Mouse (Mus musculus) MEL (cell line): Measurements from ENCODE around the gene Afdn. TPM values are rescaled to one million over a fixed set of nuclear protein-coding genes. Genes with fewer than 3 reads are reported as not detected.
"Not testable (repeated sequence)": the region's sequence is repeated elsewhere in the genome, so short reads cannot be mapped to it uniquely, and the experiment has no call there.

Source experiments
- DNase-seq: peaks from one replicate; pipeline ENCODE4 v3.0.0; 2011; ENCODE audit warnings: low read depth, low spot score
- H3K27ac ChIP-seq: 2 replicates; pipeline ENCODE4 v1.5.1; 2012; ENCODE audit warnings: low read depth, mild to moderate bottlenecking, control low read depth, low read length, moderate library complexity; ENCODE audit not compliant: control insufficient read depth
- H3K27me3 ChIP-seq, 2 experiments: fragments of 150-350 bp in 1 of 2; sonication (generic) in 1 of 2; 2 replicates each; pipeline ENCODE4 v1.6.1; 2012; ENCODE audit warnings: low read length in 2 of 2, mild to moderate bottlenecking in 2 of 2, improper control_type of control experiment in 1 of 2, moderate library complexity in 1 of 2; ENCODE audit not compliant: insufficient read depth in 2 of 2, control insufficient read depth in 1 of 2
- H3K36me3 ChIP-seq, 2 experiments: 2 replicates each; pipeline ENCODE4 v1.6.1; 2012 to 2014; ENCODE audit warnings: low read length in 2 of 2, improper control_type of control experiment in 1 of 2, inconsistent platforms in 1 of 2, mild to moderate bottlenecking in 1 of 2; ENCODE audit not compliant: insufficient read depth in 2 of 2, control insufficient read depth in 1 of 2
- H3K4me1 ChIP-seq, 2 experiments: fragments of 150-350 bp in 1 of 2; sonication (generic) in 1 of 2; 2 replicates each; pipeline ENCODE4 v1.6.1; 2012; ENCODE audit warnings: low read length in 2 of 2, improper control_type of control experiment in 1 of 2, mild to moderate bottlenecking in 1 of 2; ENCODE audit not compliant: insufficient read depth in 2 of 2, control insufficient read depth in 1 of 2
- H3K4me3 ChIP-seq, 2 experiments: fragments of 150-350 bp in 1 of 2; sonication (generic) in 1 of 2; 2 replicates each; pipeline ENCODE4 v1.5.1; 2012; ENCODE audit warnings: low read depth in 2 of 2, low read length in 2 of 2, mild to moderate bottlenecking in 2 of 2, moderate library complexity in 2 of 2, control low read depth in 1 of 2, improper control_type of control experiment in 1 of 2; ENCODE audit not compliant: control insufficient read depth in 1 of 2, insufficient read depth in 1 of 2
- H3K79me2 ChIP-seq: 2 replicates; pipeline ENCODE4 v1.6.1; 2012; ENCODE audit warnings: mild to moderate bottlenecking, low read length, moderate library complexity; ENCODE audit not compliant: control insufficient read depth, poor library complexity, insufficient read depth
- H3K9ac ChIP-seq: 2 replicates; pipeline ENCODE4 v1.6.1; 2012; ENCODE audit warnings: low read depth, mild to moderate bottlenecking, control low read depth, low read length, moderate library complexity; ENCODE audit not compliant: control insufficient read depth, poor library complexity, severe bottlenecking
- H3K9me3 ChIP-seq: fragments of 150-350 bp; sonication (generic); replicated peaks from 2 replicates; pipeline ENCODE4 v1.6.1; 2012; ENCODE audit warnings: mild to moderate bottlenecking, low read length, improper control_type of control experiment, moderate library complexity; ENCODE audit not compliant: insufficient read depth
- CTCF ChIP-seq, 3 experiments: IDR thresholded peaks in 2 of 3; conservative IDR thresholded peaks in 1 of 3; 2 replicates each; pipeline ENCODE4 v1.5.1; 2011 to 2012; ENCODE audit warnings: low read length in 3 of 3, low read depth in 2 of 3, mild to moderate bottlenecking in 2 of 3, improper control_type of control experiment in 1 of 3, inconsistent platforms in 1 of 3, mixed read lengths in 1 of 3, moderate library complexity in 1 of 3; ENCODE audit not compliant: control insufficient read depth in 1 of 3, insufficient read depth in 1 of 3, poor library complexity in 1 of 3, severe bottlenecking in 1 of 3
- E2F4 ChIP-seq: IDR thresholded peaks from 2 replicates; pipeline ENCODE4 v1.6.1; 2011; ENCODE audit warnings: low read depth, low read length, improper control_type of control experiment, borderline replicate concordance
- ELF1 ChIP-seq: IDR thresholded peaks from 2 replicates; pipeline ENCODE4 v1.6.1; 2014; ENCODE audit warnings: low read depth, mild to moderate bottlenecking, inconsistent platforms, low read length, improper control_type of control experiment, moderate library complexity
- JUND ChIP-seq: IDR thresholded peaks from 2 replicates; pipeline ENCODE4 v1.6.1; 2011; ENCODE audit warnings: low read depth, mild to moderate bottlenecking, improper control_type of control experiment, low read length
- MAFK ChIP-seq: IDR thresholded peaks from 2 replicates; pipeline ENCODE4 v1.6.1; 2011; ENCODE audit warnings: low read depth, mild to moderate bottlenecking, low read length, improper control_type of control experiment, borderline replicate concordance
- MEF2A ChIP-seq: IDR thresholded peaks from 2 replicates; pipeline ENCODE4 v1.6.1; 2014; ENCODE audit warnings: low read depth, mild to moderate bottlenecking, inconsistent platforms, low read length, improper control_type of control experiment; ENCODE audit not compliant: poor library complexity, insufficient replicate concordance, severe bottlenecking; ENCODE audit errors: extremely low read depth
- MYB ChIP-seq: IDR thresholded peaks from 2 replicates; pipeline ENCODE4 v1.6.1; 2011; ENCODE audit warnings: mild to moderate bottlenecking, low read depth, low read length, improper control_type of control experiment
- MYC ChIP-seq: IDR thresholded peaks from 2 replicates; pipeline ENCODE4 v1.6.1; 2011; ENCODE audit warnings: low read depth, mild to moderate bottlenecking, low read length, improper control_type of control experiment, moderate library complexity
- POLR2AphosphoS2 ChIP-seq: IDR thresholded peaks from 2 replicates; pipeline ENCODE4 v1.6.1; 2011; ENCODE audit warnings: low read length, improper control_type of control experiment
- POLR2AphosphoS5 ChIP-seq: IDR thresholded peaks from 2 replicates; pipeline ENCODE4 v1.6.1; 2012; ENCODE audit warnings: low read depth, borderline replicate concordance, mild to moderate bottlenecking, inconsistent platforms, low read length, moderate library complexity, mixed read lengths
- RAD21 ChIP-seq: IDR thresholded peaks from 2 replicates; pipeline ENCODE4 v1.6.1; 2011; ENCODE audit warnings: mild to moderate bottlenecking, low read depth, low read length, improper control_type of control experiment
- SMC3 ChIP-seq: IDR thresholded peaks from 2 replicates; pipeline ENCODE4 v1.6.1; 2011; ENCODE audit warnings: low read depth, low read length, improper control_type of control experiment
- TBP ChIP-seq: IDR thresholded peaks from 2 replicates; pipeline ENCODE4 v1.8.0; 2011; ENCODE audit warnings: low read depth, low read length, improper control_type of control experiment
- TCF12 ChIP-seq: IDR thresholded peaks from 2 replicates; pipeline ENCODE4 v1.6.1; 2014; ENCODE audit warnings: low read depth, mild to moderate bottlenecking, inconsistent platforms, low read length, improper control_type of control experiment, moderate library complexity
- UBTF ChIP-seq: IDR thresholded peaks from 2 replicates; pipeline ENCODE4 v1.6.1; 2012; ENCODE audit warnings: low read depth, mild to moderate bottlenecking, inconsistent platforms, low read length, improper control_type of control experiment, moderate library complexity, borderline replicate concordance; ENCODE audit not compliant: insufficient read depth
- USF2 ChIP-seq, 2 experiments: IDR thresholded peaks; 2 replicates each; pipeline ENCODE4 v1.6.1; 2011 to 2012; ENCODE audit warnings: improper control_type of control experiment in 2 of 2, low read length in 2 of 2, borderline replicate concordance in 1 of 2, inconsistent platforms in 1 of 2, low read depth in 1 of 2, mild to moderate bottlenecking in 1 of 2; ENCODE audit not compliant: insufficient read depth in 1 of 2
- ZC3H11A ChIP-seq: IDR thresholded peaks from 2 replicates; pipeline ENCODE4 v1.6.1; 2012; ENCODE audit warnings: low read depth, mild to moderate bottlenecking, inconsistent platforms, low read length, improper control_type of control experiment
- polyA plus RNA-seq, 2 experiments: library from polyadenylated mRNA; stranded (reverse) in 1 of 2; unstranded in 1 of 2; fragments of >175 nt in 1 of 2; fragments of >200 nt in 1 of 2; gene quantifications; 2 replicates each; pipeline versions ENCODE4 v1.2.1 to v1.2.4; 2012; ENCODE audit warnings: low replicate concordance in 2 of 2, low read depth in 1 of 2; ENCODE audit not compliant: insufficient read length in 2 of 2, insufficient read depth in 1 of 2, missing spikeins in 1 of 2
- total RNA-seq: library from RNA; depleted of rRNA; stranded (reverse); fragments of 300-350 nt; gene quantifications from 2 replicates; pipeline ENCODE4 v1.2.3, GENCODE M21; 2012

Afdn gene
- total and polyA plus RNA-seq, 3 experiments = 0.39 TPM; not detected in 1

- Histone ChIP-seq H3K27me3 (no peaks in the 10 kb centered on the region), H3K4me3 (no peak overlapping the region), H3K4me1 (no peaks in the 10 kb centered on the region), H3K27ac (no peak overlapping the region), H3K79me2 (no peaks in the 10 kb centered on the region), H3K36me3 (no peaks in the 10 kb centered on the region), H3K9me3 (no peaks in the 10 kb centered on the region), H3K9ac (no peak overlapping the region)
- TF ChIP-seq RAD21 = peak; percentile 61
- TF ChIP-seq MYB = no peak
- peak; percentile 30; the same call in 1 of the 2 replicates for TF ChIP-seq ZC3H11A
- TF ChIP-seq SMC3 = peak; percentile 36; the same call in 1 of the 2 replicates
- no peak for TF ChIP-seq ELF1
- TF ChIP-seq POLR2AphosphoS2 = no peak
- TF ChIP-seq CTCF (IDR thresholded peaks at IDR 0.05 in 2 of 3, conservative IDR thresholded peaks at IDR 0.05 in 1 of 3; ENCODE audit: control insufficient read depth in 1 of 3, insufficient read depth in 1 of 3, low read depth in 2 of 3, low read length in 3 of 3, poor library complexity in 1 of 3, severe bottlenecking in 1 of 3) = peak in 2 of 3 experiments; percentile 29 to 52; a peak in 3 of 6 replicates
- TF ChIP-seq MAFK = 0 out of 2 replicates have a peak, but pooled peaks have one; percentile 14
- DNase-seq = peak; percentile 39
Measured at GRCm38 (mm10) chr17:13835876-13836275, 75.5 kb downstream of the Afdn start.

GRCm38 (mm10) chr17:13850175-13850574, 89.8 kb downstream of the Afdn start:
- H3K36me3 ChIP-seq = no peaks in the 10 kb centered on the region
- no peak for TF ChIP-seq UBTF
- TF ChIP-seq SMC3 = no peak
- no peak for TF ChIP-seq POLR2AphosphoS5
- no peak for TF ChIP-seq USF2 (IDR thresholded peaks at IDR 0.05; ENCODE audit: borderline replicate concordance in 1 of 2, insufficient read depth in 1 of 2, low read depth in 1 of 2, low read length in 2 of 2)
- TF ChIP-seq E2F4 = no peak
- TF ChIP-seq JUND = no peak
- TF ChIP-seq POLR2AphosphoS2 = no peak
- TF ChIP-seq TCF12 = no peak
- TF ChIP-seq MYC = no peak
- TF ChIP-seq TBP = no peak
- no peak for TF ChIP-seq MEF2A
- H3K27ac ChIP-seq = no peak overlapping the region
- no peaks in the 10 kb centered on the region for H3K4me1 ChIP-seq
- H3K9me3 ChIP-seq = no peaks in the 10 kb centered on the region
- no peak for DNase-seq
- H3K4me3 ChIP-seq = no peak overlapping the region
- no peaks in the 10 kb centered on the region for H3K79me2 ChIP-seq
- H3K9ac ChIP-seq = no peak overlapping the region
- no peaks in the 10 kb centered on the region for H3K27me3 ChIP-seq

GRCm38 (mm10) chr17:13853883-13854282, 93.5 kb downstream of the Afdn start:
- H3K9me3 ChIP-seq, H3K27me3 ChIP-seq, H3K9ac ChIP-seq, H3K36me3 ChIP-seq, DNase-seq, H3K4me1 ChIP-seq, H3K4me3 ChIP-seq, H3K27ac ChIP-seq, H3K79me2 ChIP-seq: not testable (repeated sequence)
